Mouse (Mus musculus): ENCODE data around the gene Fbll1.
A peak's percentile ranks its signal among the peaks of the same experiment; 100 is the strongest.
"Not testable (repeated sequence)": the region's sequence is repeated elsewhere in the genome, so short reads cannot be mapped to it uniquely, and the experiment has no call there.

Gene Fbll1

GRCm38 (mm10) chr11:35798874-35799273 lies at the start of gene Fbll1:
TSS of gene Fbll1 (minus strand) at chr11:35798884.
- DNase-seq = peak; percentile 10

- DNase-seq = no peak
Measured at GRCm38 (mm10) chr11:35844299-35844698, 45.6 kb upstream of the Fbll1 start.

- DNase-seq = not testable (repeated sequence)
Measured at GRCm38 (mm10) chr11:35842560-35842959, 43.9 kb upstream of the Fbll1 start.

- no peak for DNase-seq
Measured at GRCm38 (mm10) chr11:35841738-35842325, 43.1 kb upstream of the Fbll1 start.

- not testable (repeated sequence) for DNase-seq
Measured at GRCm38 (mm10) chr11:35840806-35841205, 42.1 kb upstream of the Fbll1 start.

- no peak for DNase-seq
Measured at GRCm38 (mm10) chr11:35840282-35840681, 41.6 kb upstream of the Fbll1 start.

- peak; percentile 79 for DNase-seq
Measured at GRCm38 (mm10) chr11:35838345-35839338, 40.0 kb upstream of the Fbll1 start.

GRCm38 (mm10) chr11:35837156-35838126 lies 38.8 kb upstream of the Fbll1 start:
- no peak for DNase-seq

- peak; percentile 91 for DNase-seq
Measured at GRCm38 (mm10) chr11:35834022-35834760, 35.5 kb upstream of the Fbll1 start, which contains the start of gene Rars. TSS of gene Rars (minus strand) at chr11:35834506.

- no peak for DNase-seq
Measured at GRCm38 (mm10) chr11:35833270-35833669, 34.6 kb upstream of the Fbll1 start.

- DNase-seq = no peak
Measured at GRCm38 (mm10) chr11:35832139-35832538, 33.5 kb upstream of the Fbll1 start.

GRCm38 (mm10) chr11:35827714-35828113 lies 29.0 kb upstream of the Fbll1 start:
- no peak for DNase-seq

GRCm38 (mm10) chr11:35816316-35816715 lies 17.6 kb upstream of the Fbll1 start:
- DNase-seq = no peak

GRCm38 (mm10) chr11:35811458-35811857 lies 12.8 kb upstream of the Fbll1 start:
- no peak for DNase-seq

- DNase-seq = no peak
Measured at GRCm38 (mm10) chr11:35801332-35801731, 2.6 kb upstream of the Fbll1 start.

GRCm38 (mm10) chr11:35798495-35798820 lies 226 bp downstream of the Fbll1 start:
- DNase-seq = peak; percentile 67

GRCm38 (mm10) chr11:35797751-35798494 lies 761 bp downstream of the Fbll1 start:
- peak; percentile 40 for DNase-seq

GRCm38 (mm10) chr11:35792800-35793199 lies 5.9 kb downstream of the Fbll1 start:
- not testable (repeated sequence) for DNase-seq

- no peak for DNase-seq
Measured at GRCm38 (mm10) chr11:35788443-35788842, 10.2 kb downstream of the Fbll1 start.

- DNase-seq = no peak
Measured at GRCm38 (mm10) chr11:35784537-35784936, 14.1 kb downstream of the Fbll1 start.

- DNase-seq = no peak
Measured at GRCm38 (mm10) chr11:35784002-35784401, 14.7 kb downstream of the Fbll1 start.
